Mouse (Mus musculus) kidney, postnatal 0 days (tissue): Measurements from ENCODE around the gene Zgrf1. TPM values are rescaled to one million over a fixed set of nuclear protein-coding genes. Genes with fewer than 3 reads are reported as not detected.

Experiments
- ATAC-seq: fragments of 200-750 bp; cut with Nextera tagmentation; replicated peaks from 2 replicates; pipeline ENCODE4 v1.8.0; 2017; ENCODE audit warnings: low read depth, moderate number of reproducible peaks, moderate TSS enrichment, moderate library complexity; ENCODE audit not compliant: low FRiP score
- DNase-seq: peaks from one replicate; pipeline ENCODE4 v3.0.0-alpha.2; 2016; ENCODE audit warnings: low spot score
- H3K27ac ChIP-seq: fragments of 300-500 bp; sonication (generic); 2 replicates; pipeline ENCODE4 v1.5.1; 2014; ENCODE audit warnings: mild to moderate bottlenecking
- H3K27me3 ChIP-seq: fragments of 300-500 bp; sonication (generic); 2 replicates; pipeline ENCODE4 v1.6.1; 2014; ENCODE audit warnings: low read length, mixed read lengths; ENCODE audit not compliant: insufficient read depth
- H3K36me3 ChIP-seq: fragments of 300-500 bp; sonication (generic); 2 replicates; pipeline ENCODE4 v1.6.1; 2014; ENCODE audit warnings: low read length, mixed read lengths; ENCODE audit not compliant: insufficient read depth
- H3K4me1 ChIP-seq: fragments of 300-500 bp; sonication (generic); replicated peaks from 2 replicates; pipeline ENCODE4 v1.6.1; 2014; ENCODE audit warnings: antibody characterized with exemption, low read length, mixed read lengths; ENCODE audit not compliant: insufficient read depth
- H3K4me2 ChIP-seq: fragments of 300-500 bp; sonication (generic); 2 replicates; pipeline ENCODE4 v1.6.1; 2014; ENCODE audit warnings: mild to moderate bottlenecking, low read length, moderate library complexity, mixed read lengths
- H3K4me3 ChIP-seq: fragments of 300-500 bp; sonication (generic); replicated peaks from 2 replicates; pipeline ENCODE4 v1.5.1; 2014; ENCODE audit warnings: low read depth, low read length
- H3K9ac ChIP-seq: fragments of 300-500 bp; sonication (generic); 2 replicates; pipeline ENCODE4 v1.6.1; 2014; ENCODE audit warnings: low read depth, low read length
- H3K9me3 ChIP-seq: fragments of 300-500 bp; sonication (generic); replicated peaks from 2 replicates; pipeline ENCODE4 v1.6.1; 2016; ENCODE audit warnings: low read length, inconsistent platforms, mixed read lengths
- CTCF ChIP-seq: IDR thresholded peaks from 2 replicates; pipeline ENCODE4 v1.5.1; 2016; ENCODE audit warnings: antibody characterized with exemption, low read depth, mild to moderate bottlenecking, moderate library complexity
- WGBS: fragments of 180-500 bp; shearing (Covaris S2); extraction: QIAGEN DNeasy Blood & Tissue Kit; methylation state at CpG from one replicate; pipeline ENCODE4 v1.1.7; 2014; 5-methylcytosine and 5-hydroxymethylcytosine counted together
- polyA plus RNA-seq: library from polyadenylated mRNA; unstranded; fragments of >200 nt; fragmentation: Nextera tagmentation; extraction: Ambion mirVana; gene quantifications from 2 replicates; pipeline ENCODE4 v1.2.1, GENCODE M21; 2015

Gene Zgrf1
- polyA plus RNA-seq, 1 experiment from 2014 or later: 2.3 TPM

DNA sequence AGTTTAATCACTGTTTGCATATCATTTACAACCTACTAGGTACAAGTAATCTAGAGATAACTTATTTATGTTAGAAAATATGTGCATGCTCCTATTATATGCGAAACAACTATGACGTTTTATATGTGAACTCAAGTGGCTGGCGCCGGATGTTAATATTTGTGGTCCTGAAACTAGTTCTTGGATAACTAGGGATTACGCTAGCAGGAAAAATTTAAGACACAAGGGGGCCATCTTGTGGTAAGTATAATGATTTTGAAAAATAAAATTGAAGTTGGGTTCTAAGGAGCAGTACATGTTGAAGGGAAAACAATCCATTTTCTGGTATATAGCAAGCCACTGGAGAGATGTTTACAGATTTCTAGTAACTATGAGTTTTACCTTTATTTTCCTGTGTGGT lies 1.4 kb downstream of the Zgrf1 start:
- Histone ChIP-seq H3K4me1 (no peaks in the 10 kb centered on the region), H3K36me3 (no peaks in the 10 kb centered on the region), H3K27me3 (no peaks in the 10 kb centered on the region), H3K27ac (no peak overlapping the region), H3K9ac (no peak overlapping the region), H3K4me3 (no peak overlapping the region), H3K9me3 (no peaks in the 10 kb centered on the region), H3K4me2 (no peak overlapping the region)
- WGBS: 44% methylated on average over 5 of the region's 5 CpGs
- peak; percentile 51 for TF ChIP-seq CTCF
- DNase-seq (peak; percentile 60), ATAC-seq (no peak)

DNA sequence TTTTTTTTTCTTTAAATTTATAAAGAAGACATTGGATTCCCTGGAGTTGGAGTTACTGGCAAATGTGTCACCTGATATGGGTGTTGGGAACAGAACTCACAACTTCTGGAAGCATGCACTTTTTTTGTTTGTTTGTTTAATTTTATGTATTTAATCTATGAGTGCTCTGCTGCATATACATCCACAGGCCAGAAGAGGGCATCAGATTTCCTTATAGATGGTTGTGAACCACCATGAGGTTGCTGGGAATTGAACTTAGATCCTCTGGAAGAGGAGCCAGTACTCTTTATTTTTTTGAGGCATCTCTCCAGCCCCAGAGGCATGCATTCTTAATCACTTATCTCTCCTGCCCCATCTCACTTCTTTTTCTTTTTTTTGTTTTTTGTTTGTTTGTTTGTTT lies 4.9 kb downstream of the Zgrf1 start:
- no peaks in the 10 kb centered on the region for H3K4me1 ChIP-seq
- peak; percentile 25; the same call in 1 of the 2 replicates for TF ChIP-seq CTCF
- no peak overlapping the region for H3K27ac ChIP-seq
- H3K27me3 ChIP-seq: no peaks in the 10 kb centered on the region
- ATAC-seq: no peak
- no peak overlapping the region for H3K4me3 ChIP-seq
- H3K4me2 ChIP-seq: no peak overlapping the region
- DNase-seq: no peak
- H3K9ac ChIP-seq: no peak overlapping the region
- no peaks in the 10 kb centered on the region for H3K9me3 ChIP-seq
- H3K36me3 ChIP-seq: peaks cover 14% of the 10 kb centered on the region; the same call in 1 of the 2 replicates

DNA sequence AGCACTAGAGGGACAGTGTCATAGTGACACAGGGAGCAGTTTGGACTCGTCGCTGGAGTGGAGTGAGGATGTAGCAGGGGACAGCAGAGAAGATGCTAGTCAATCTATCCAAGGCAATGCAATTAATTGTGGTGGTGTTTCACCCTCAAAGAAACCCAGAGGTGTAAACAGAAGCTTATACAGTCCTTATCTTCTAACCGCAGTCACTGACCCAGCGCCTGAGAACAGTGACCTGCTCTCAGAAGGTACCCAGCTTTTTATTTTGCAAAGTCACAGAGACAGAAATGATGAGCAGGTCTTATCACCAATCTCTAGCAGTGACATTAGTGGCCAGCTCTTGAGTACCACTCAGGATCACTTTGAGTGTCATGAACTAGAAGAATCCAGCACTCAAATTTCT lies 9.7 kb downstream of the Zgrf1 start:
- DNase-seq (no peak), ATAC-seq (no peak)
- no peak for TF ChIP-seq CTCF
- H3K36me3 ChIP-seq: peaks cover 14% of the 10 kb centered on the region; the same call in 1 of the 2 replicates
- H3K4me2 ChIP-seq: no peak overlapping the region
- H3K27ac ChIP-seq: no peak overlapping the region
- H3K4me1 ChIP-seq: no peaks in the 10 kb centered on the region
- WGBS: 96% methylated on average over 4 of the region's 4 CpGs
- no peaks in the 10 kb centered on the region for H3K27me3 ChIP-seq
- no peaks in the 10 kb centered on the region for H3K9me3 ChIP-seq
- no peak overlapping the region for H3K9ac ChIP-seq
- H3K4me3 ChIP-seq: no peak overlapping the region

DNA sequence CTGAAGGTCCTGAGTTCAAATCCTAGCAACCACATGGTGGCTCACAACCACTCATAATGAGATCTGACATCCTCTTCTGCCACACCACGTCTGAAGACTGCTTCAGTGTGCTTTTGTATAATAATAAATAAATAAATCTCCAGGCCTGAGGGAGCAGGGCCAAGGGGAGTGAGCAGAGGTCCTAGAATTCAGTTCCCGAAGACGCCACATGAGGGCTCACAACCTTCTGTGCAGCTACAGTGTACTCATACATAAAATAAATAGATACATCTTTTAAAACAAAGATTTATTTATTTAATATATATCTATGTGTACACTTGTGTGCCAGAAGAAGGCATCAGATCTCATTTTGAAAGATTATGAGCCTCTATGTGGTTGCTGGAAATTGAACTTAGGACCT lies 11.8 kb downstream of the Zgrf1 start:
- no peak overlapping the region for H3K4me3 ChIP-seq
- H3K4me1 ChIP-seq: no peaks in the 10 kb centered on the region
- H3K4me2 ChIP-seq: no peak overlapping the region
- H3K9me3 ChIP-seq: no peaks in the 10 kb centered on the region
- peak; percentile 22; the same call in 1 of the 2 replicates for TF ChIP-seq CTCF
- H3K36me3 ChIP-seq: peaks cover 14% of the 10 kb centered on the region; the same call in 1 of the 2 replicates
- 77% methylated on average over 3 of the region's 3 CpGs for WGBS
- no peak overlapping the region for H3K9ac ChIP-seq
- DNase-seq (no peak), ATAC-seq (no peak)
- no peaks in the 10 kb centered on the region for H3K27me3 ChIP-seq
- H3K27ac ChIP-seq: no peak overlapping the region

DNA sequence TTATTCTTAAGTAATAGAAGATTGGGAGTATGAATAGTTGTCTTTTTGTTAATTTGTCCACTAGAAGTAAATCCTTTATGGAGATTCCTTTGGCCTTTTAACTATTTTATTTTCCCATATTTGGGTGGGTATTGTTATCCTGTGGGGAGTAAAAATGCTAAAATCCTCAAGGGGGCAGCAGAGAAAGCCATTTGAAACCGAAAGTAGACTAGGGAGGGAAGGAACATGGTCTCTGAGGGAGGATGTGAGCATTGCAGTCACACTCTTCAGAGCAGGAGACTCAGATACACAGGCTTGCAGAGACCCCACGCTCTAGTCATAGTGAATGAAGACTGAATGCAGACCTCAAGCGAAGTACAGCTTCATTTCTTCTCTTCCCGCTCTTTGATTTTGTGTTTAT lies 19.3 kb downstream of the Zgrf1 start:
- Histone ChIP-seq H3K4me2 (no peak overlapping the region), H3K4me3 (no peak overlapping the region), H3K27me3 (no peaks in the 10 kb centered on the region), H3K9me3 (no peaks in the 10 kb centered on the region), H3K27ac (no peak overlapping the region), H3K36me3 (no peaks in the 10 kb centered on the region), H3K4me1 (no peaks in the 10 kb centered on the region), H3K9ac (no peak overlapping the region)
- ATAC-seq (no peak; the same call in 1 of the 2 replicates), DNase-seq (peak; percentile 90)
- TF ChIP-seq CTCF: peak; percentile 81
- 67% methylated on average over 4 of the region's 4 CpGs for WGBS

DNA sequence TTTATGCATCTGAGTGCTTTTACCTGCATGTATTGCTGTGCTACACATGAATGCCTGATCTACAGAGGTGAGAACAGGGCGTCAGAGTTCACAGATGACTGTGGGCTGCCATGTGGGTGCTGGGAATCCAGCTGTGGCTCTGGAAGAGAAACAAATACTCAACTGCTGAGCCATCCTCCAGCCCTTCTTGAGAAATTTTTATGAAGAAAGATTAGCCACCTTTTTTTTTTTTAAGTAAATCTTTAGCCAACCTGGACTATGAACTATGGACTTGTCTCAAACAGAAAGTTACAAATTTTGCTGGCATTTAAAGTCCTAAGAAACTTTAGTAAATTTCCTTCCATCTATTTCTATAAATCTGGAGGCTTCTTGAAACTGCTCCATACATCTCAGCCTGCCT lies 43.8 kb downstream of the Zgrf1 start:
- Histone ChIP-seq H3K27me3 (no peaks in the 10 kb centered on the region), H3K9me3 (no peaks in the 10 kb centered on the region), H3K4me1 (no peaks in the 10 kb centered on the region), H3K36me3 (0 out of 2 replicates have a peak, but pooled peaks cover 9% of the 10 kb centered on the region), H3K4me3 (no peak overlapping the region), H3K4me2 (no peak overlapping the region), H3K9ac (no peak overlapping the region), H3K27ac (no peak overlapping the region)
- WGBS: 83% methylated on average over 1 of the region's 1 CpGs
- no peak for TF ChIP-seq CTCF
- DNase-seq (peak; percentile 1), ATAC-seq (no peak)

DNA sequence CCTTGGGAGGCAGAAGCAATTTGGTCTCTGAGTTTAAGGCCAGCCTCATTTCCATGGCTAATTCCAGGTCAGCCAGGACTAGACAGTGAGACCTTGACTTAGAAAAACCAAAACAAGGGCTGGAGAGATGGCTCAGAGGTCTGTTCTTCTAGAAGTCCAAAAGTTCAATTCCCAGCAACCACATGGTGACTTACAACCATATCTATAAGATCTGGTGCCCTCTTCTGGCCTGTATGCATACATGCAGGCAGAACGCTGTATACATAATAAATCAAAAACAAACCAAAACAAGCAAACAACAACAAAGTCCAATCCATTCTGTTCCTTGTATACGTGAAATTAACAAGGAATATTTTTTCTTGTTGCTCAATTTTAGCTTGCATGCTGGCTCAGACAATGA lies 54.8 kb downstream of the Zgrf1 start:
- Histone ChIP-seq H3K27ac (no peak overlapping the region), H3K4me3 (no peak overlapping the region), H3K4me2 (no peak overlapping the region), H3K9ac (no peak overlapping the region), H3K36me3 (no peaks in the 10 kb centered on the region; the same call in none of the 2 replicates), H3K27me3 (no peaks in the 10 kb centered on the region), H3K4me1 (no peaks in the 10 kb centered on the region), H3K9me3 (no peaks in the 10 kb centered on the region)
- 80% methylated on average over 2 of the region's 2 CpGs for WGBS
- peak; percentile 58 for TF ChIP-seq CTCF
- DNase-seq (no peak), ATAC-seq (no peak)
